Mouse (Mus musculus) frontal cortex, postnatal 14 days (tissue): Measurements from ENCODE around the gene Efna3.
A peak's percentile ranks its signal among the peaks of the same experiment; 100 is the strongest.

ENCODE experiments used
- DNase-seq, 2 experiments: peaks; one replicate each; pipeline ENCODE4 v3.0.0; 2022; ENCODE audit warnings: low spot score in 2 of 2

The Efna3 gene

GRCm38 (mm10) chr3:89322514-89323165, at the start of gene Efna3:
Gene Efna3, minus strand, starts transcription at chr3:89322965.
- DNase-seq, result peak; percentile 80 to 85

- no peak for DNase-seq
These were observed 44.6 kb upstream of the Efna3 start for GRCm38 (mm10) chr3:89367338-89367737.

GRCm38 (mm10) chr3:89365486-89366414, 43.0 kb upstream of the Efna3 start:
- DNase-seq, result no peak

- DNase-seq, result no peak
These were observed 42.4 kb upstream of the Efna3 start, which contains the start of gene Dcst1 for GRCm38 (mm10) chr3:89365153-89365485. Gene Dcst1, minus strand, starts transcription at chr3:89365253.

GRCm38 (mm10) chr3:89364631-89365030, 41.9 kb upstream of the Efna3 start:
- DNase-seq, result no peak

GRCm38 (mm10) chr3:89361675-89362074, 38.9 kb upstream of the Efna3 start, which contains the start of gene Dcst2:
Gene Dcst2, plus strand, starts transcription at chr3:89361975.
- no peak for DNase-seq

GRCm38 (mm10) chr3:89360237-89360636, 37.5 kb upstream of the Efna3 start:
- no peak for DNase-seq

GRCm38 (mm10) chr3:89359630-89360029, 36.9 kb upstream of the Efna3 start:
- no peak for DNase-seq

- no peak for DNase-seq
These were observed 33.3 kb upstream of the Efna3 start for GRCm38 (mm10) chr3:89356029-89356428.

- no peak for DNase-seq
These were observed 32.7 kb upstream of the Efna3 start for GRCm38 (mm10) chr3:89355512-89355902.

- peak; percentile 66 to 79 for DNase-seq
These were observed 32.2 kb upstream of the Efna3 start for GRCm38 (mm10) chr3:89354816-89355511.

GRCm38 (mm10) chr3:89351271-89351670, 28.5 kb upstream of the Efna3 start:
- no peak for DNase-seq

GRCm38 (mm10) chr3:89349869-89350501, 27.2 kb upstream of the Efna3 start, which contains the start of gene Adam15:
Gene Adam15, minus strand, starts transcription at chr3:89349996.
- peak; percentile 78 to 89 for DNase-seq

GRCm38 (mm10) chr3:89348911-89349868, 26.4 kb upstream of the Efna3 start:
- DNase-seq, result no peak

GRCm38 (mm10) chr3:89347916-89348315, 25.2 kb upstream of the Efna3 start:
- no peak for DNase-seq

GRCm38 (mm10) chr3:89346815-89347540, 24.2 kb upstream of the Efna3 start:
- no peak for DNase-seq

GRCm38 (mm10) chr3:89343279-89343678, 20.5 kb upstream of the Efna3 start:
- no peak for DNase-seq

- no peak for DNase-seq
These were observed 19.0 kb upstream of the Efna3 start for GRCm38 (mm10) chr3:89341794-89342193.

- peak; percentile 50 to 73 for DNase-seq
These were observed 17.7 kb upstream of the Efna3 start for GRCm38 (mm10) chr3:89340465-89340864.

- DNase-seq, result peak; percentile 49 to 59
These were observed 16.7 kb upstream of the Efna3 start for GRCm38 (mm10) chr3:89339416-89339815.
